Mouse (Mus musculus): ENCODE data around the gene Fam20a.

- TF ChIP-seq POLR2A (IDR thresholded peaks at IDR 0.05; ENCODE audit: insufficient read depth, low read depth, low read length) (no peak), CTCF (IDR thresholded peaks at IDR 0.05; ENCODE audit: insufficient read depth, low read depth, low read length) (no peak)
These were observed 80.4 kb downstream of the Fam20a start for GRCm38 (mm10) chr11:109641498-109642222.

All from olfactory bulb, adult 2 months (tissue).